Mouse (Mus musculus) CH12.LX (cell line): Measurements from ENCODE around the gene Chga. TPM values are rescaled to one million over a fixed set of nuclear protein-coding genes. Genes with fewer than 3 reads are reported as not detected.

Experiments used
- DNase-seq: peaks from one replicate; pipeline ENCODE4 v3.0.0-alpha.2; 2013; ENCODE audit errors: extremely low read depth
- H3K27ac ChIP-seq: 2 replicates; pipeline ENCODE4 v1.5.1; 2012; ENCODE audit warnings: low read depth, mild to moderate bottlenecking, control low read depth, moderate library complexity; ENCODE audit not compliant: insufficient read depth
- H3K27me3 ChIP-seq: replicated peaks from 2 replicates; pipeline ENCODE3; 2012; ENCODE audit warnings: inconsistent platforms
- H3K36me3 ChIP-seq, 2 experiments: replicated peaks in 1 of 2; 2 replicates each; pipeline versions ENCODE3 to v1.6.1; 2012; ENCODE audit warnings: inconsistent platforms in 1 of 2, low read length in 1 of 2, mild to moderate bottlenecking in 1 of 2, mixed read lengths in 1 of 2, moderate library complexity in 1 of 2; ENCODE audit not compliant: control insufficient read depth in 1 of 2, insufficient read depth in 1 of 2
- H3K4me1 ChIP-seq, 2 experiments: 2 replicates each; pipeline ENCODE4 v1.6.1; 2012; ENCODE audit warnings: inconsistent platforms in 1 of 2, moderate library complexity in 1 of 2; ENCODE audit not compliant: insufficient read depth in 2 of 2, control insufficient read depth in 1 of 2
- H3K4me2 ChIP-seq: 2 replicates; pipeline ENCODE4 v1.6.1; 2012; ENCODE audit warnings: low read depth, mild to moderate bottlenecking, control low read depth; ENCODE audit not compliant: poor library complexity, insufficient read depth, severe bottlenecking
- H3K4me3 ChIP-seq, 3 experiments: fragments of 150-350 bp in 1 of 3; sonication (generic) in 1 of 3; replicated peaks in 1 of 3; 2 replicates each; pipeline versions ENCODE3 to v1.5.1; 2011 to 2012; ENCODE audit warnings: low read depth in 2 of 3, low read length in 2 of 3, mild to moderate bottlenecking in 2 of 3, moderate library complexity in 2 of 3, control low read depth in 1 of 3, improper control_type of control experiment in 1 of 3, inconsistent platforms in 1 of 3, mixed read lengths in 1 of 3; ENCODE audit not compliant: poor library complexity in 1 of 3
- H3K79me2 ChIP-seq: replicated peaks from 2 replicates; pipeline ENCODE4 v1.6.1; 2012; ENCODE audit warnings: mild to moderate bottlenecking, moderate library complexity; ENCODE audit not compliant: control insufficient read depth, poor library complexity, insufficient read depth, severe bottlenecking; ENCODE audit errors: extremely low read depth
- H3K9ac ChIP-seq: 2 replicates; pipeline ENCODE4 v1.6.1; 2012; ENCODE audit warnings: low read depth, mild to moderate bottlenecking, control low read depth, moderate library complexity; ENCODE audit not compliant: insufficient read depth
- H3K9me3 ChIP-seq: replicated peaks from 2 replicates; pipeline ENCODE3; 2012; ENCODE audit warnings: low read length, inconsistent platforms, mixed read lengths
- BHLHE40 ChIP-seq: IDR thresholded peaks from 2 replicates; pipeline ENCODE4 v1.6.1; 2011; ENCODE audit warnings: mild to moderate bottlenecking, low read depth, low read length, improper control_type of control experiment
- CTCF ChIP-seq, 2 experiments: IDR thresholded peaks in 1 of 2; conservative IDR thresholded peaks in 1 of 2; 2 replicates each; pipeline ENCODE4 v1.5.1; 2011 to 2012; ENCODE audit warnings: low read depth in 2 of 2, low read length in 2 of 2, improper control_type of control experiment in 1 of 2, inconsistent platforms in 1 of 2, mild to moderate bottlenecking in 1 of 2, moderate library complexity in 1 of 2
- E2F4 ChIP-seq: IDR thresholded peaks from 2 replicates; pipeline ENCODE4 v1.6.1; 2011; ENCODE audit warnings: low read depth, low read length, improper control_type of control experiment; ENCODE audit not compliant: insufficient replicate concordance
- ELF1 ChIP-seq: IDR thresholded peaks from 2 replicates; pipeline ENCODE4 v1.6.1; 2014; ENCODE audit warnings: low read depth, mild to moderate bottlenecking, inconsistent platforms, low read length, improper control_type of control experiment
- EP300 ChIP-seq: IDR thresholded peaks from 2 replicates; pipeline ENCODE4 v1.6.1; 2011; ENCODE audit warnings: low read length, improper control_type of control experiment
- ETS1 ChIP-seq: conservative IDR thresholded peaks from 2 replicates; pipeline ENCODE4 v1.6.1; 2012; ENCODE audit warnings: low read depth, mild to moderate bottlenecking, inconsistent platforms, low read length, improper control_type of control experiment, moderate library complexity
- GABPA ChIP-seq: IDR thresholded peaks from 2 replicates; pipeline ENCODE4 v1.6.1; 2012; ENCODE audit warnings: low read depth, low read length, improper control_type of control experiment, inconsistent platforms; ENCODE audit not compliant: insufficient replicate concordance
- IRF4 ChIP-seq: IDR thresholded peaks from 2 replicates; pipeline ENCODE4 v1.6.1; 2014; ENCODE audit warnings: low read depth, mild to moderate bottlenecking, inconsistent platforms, low read length, improper control_type of control experiment
- JUN ChIP-seq: IDR thresholded peaks from 2 replicates; pipeline ENCODE4 v1.6.1; 2011; ENCODE audit warnings: low read depth, mild to moderate bottlenecking, low read length, improper control_type of control experiment, moderate library complexity; ENCODE audit not compliant: insufficient read depth
- JUND ChIP-seq: conservative IDR thresholded peaks from 2 replicates; pipeline ENCODE4 v1.6.1; 2011; ENCODE audit warnings: low read depth, low read length, improper control_type of control experiment
- KAT2A ChIP-seq: IDR thresholded peaks from 2 replicates; pipeline ENCODE4 v1.6.1; 2012; ENCODE audit warnings: low read length, improper control_type of control experiment, inconsistent platforms; ENCODE audit not compliant: insufficient replicate concordance
- MAFK ChIP-seq: IDR thresholded peaks from 2 replicates; pipeline ENCODE4 v1.6.1; 2011; ENCODE audit warnings: low read length, improper control_type of control experiment; ENCODE audit not compliant: insufficient replicate concordance
- MAX ChIP-seq: IDR thresholded peaks from 2 replicates; pipeline ENCODE4 v1.6.1; 2011; ENCODE audit warnings: low read length, improper control_type of control experiment
- MEF2A ChIP-seq: IDR thresholded peaks from 2 replicates; pipeline ENCODE4 v1.6.1; 2014; ENCODE audit warnings: low read depth, mild to moderate bottlenecking, inconsistent platforms, low read length, improper control_type of control experiment, borderline replicate concordance
- NELFE ChIP-seq: IDR thresholded peaks from 2 replicates; pipeline ENCODE4 v1.6.1; 2011; ENCODE audit warnings: low read depth, low read length, improper control_type of control experiment
- NRF1 ChIP-seq: IDR thresholded peaks from 2 replicates; pipeline ENCODE4 v1.6.1; 2014; ENCODE audit warnings: low read depth, mild to moderate bottlenecking, inconsistent platforms, low read length, improper control_type of control experiment, moderate library complexity
- PAX5 ChIP-seq: IDR thresholded peaks from 2 replicates; pipeline ENCODE4 v1.6.1; 2012; ENCODE audit warnings: low read length, inconsistent platforms, mixed read lengths
- POLR2A ChIP-seq: IDR thresholded peaks from 2 replicates; pipeline ENCODE4 v1.6.1; 2011; ENCODE audit warnings: low read depth, mild to moderate bottlenecking, improper control_type of control experiment, low read length
- POLR2AphosphoS2 ChIP-seq: IDR thresholded peaks from 2 replicates; pipeline ENCODE4 v1.6.1; 2011; ENCODE audit warnings: low read depth, low read length, improper control_type of control experiment
- RAD21 ChIP-seq: IDR thresholded peaks from 2 replicates; pipeline ENCODE4 v1.6.1; 2011; ENCODE audit warnings: low read depth, mild to moderate bottlenecking, low read length, improper control_type of control experiment, moderate library complexity
- RCOR1 ChIP-seq: conservative IDR thresholded peaks from 2 replicates; pipeline ENCODE4 v1.6.1; 2012; ENCODE audit warnings: low read depth, mild to moderate bottlenecking, inconsistent platforms, low read length, improper control_type of control experiment
- SIN3A ChIP-seq: IDR thresholded peaks from 2 replicates; pipeline ENCODE4 v1.6.1; 2012; ENCODE audit warnings: low read length, improper control_type of control experiment, inconsistent platforms
- TCF12 ChIP-seq: IDR thresholded peaks from 2 replicates; pipeline ENCODE4 v1.6.1; 2014; ENCODE audit warnings: low read depth, mild to moderate bottlenecking, inconsistent platforms, low read length, improper control_type of control experiment
- UBTF ChIP-seq: IDR thresholded peaks from 2 replicates; pipeline ENCODE4 v1.6.1; 2012; ENCODE audit warnings: low read depth, mild to moderate bottlenecking, inconsistent platforms, low read length, improper control_type of control experiment, moderate library complexity
- ZC3H11A ChIP-seq: IDR thresholded peaks from 2 replicates; pipeline ENCODE4 v1.6.1; 2012; ENCODE audit warnings: low read depth, mild to moderate bottlenecking, inconsistent platforms, low read length, improper control_type of control experiment
- ZKSCAN1 ChIP-seq: IDR thresholded peaks from 2 replicates; pipeline ENCODE4 v1.6.1; 2012; ENCODE audit warnings: low read depth, inconsistent platforms, low read length, improper control_type of control experiment, borderline replicate concordance
- ZMIZ1 ChIP-seq: IDR thresholded peaks from 2 replicates; pipeline ENCODE4 v1.6.1; 2012; ENCODE audit warnings: low read depth, mild to moderate bottlenecking, inconsistent platforms, low read length, improper control_type of control experiment
- dilution Hi-C: fragments of 300-500 bp; cut with MboI; formaldehyde crosslinking; loops from 2 replicates; pipeline ENCODE4 v1.14.3; 2020; ENCODE audit warnings: low sequenced_read_pairs; ENCODE audit not compliant: extremely low pct_unique_long_range_greater_than_20kb, extremely low pct_ligation_motif_present
- in situ Hi-C: fragments of 300-500 bp; cut with MboI; formaldehyde crosslinking; loops from 3 replicates; pipeline ENCODE4 v1.14.3; 2019; ENCODE audit warnings: low sequenced_read_pairs, low pct_ligation_motif_present, low pct_unique_long_range_greater_than_20kb, mixed read lengths
- polyA plus RNA-seq: library from polyadenylated mRNA; unstranded; fragments of >175 nt; gene quantifications from 2 replicates; pipeline ENCODE4 v1.2.1, GENCODE M21; 2012; ENCODE audit warnings: low read depth; ENCODE audit not compliant: insufficient read length
- total RNA-seq, 2 experiments: library from RNA; depleted of rRNA; stranded (reverse); fragments of 300-350 nt in 1 of 2; fragments of >200 nt in 1 of 2; gene quantifications; 2 replicates each; pipeline ENCODE4 v1.2.3; 2012 to 2014

Chga gene
- total and polyA plus RNA-seq, 3 experiments, result not detected

- no peak overlapping the region for H3K4me2 ChIP-seq
- H3K27me3 ChIP-seq, result peaks cover 11% of the 10 kb centered on the region
- H3K36me3 ChIP-seq, result no peaks in the 10 kb centered on the region
- in situ Hi-C loops, result no loop called here
- no peaks in the 10 kb centered on the region for H3K4me1 ChIP-seq
- no peak overlapping the region for H3K4me3 ChIP-seq
- no peaks in the 10 kb centered on the region for H3K9me3 ChIP-seq
- TF ChIP-seq ELF1 (no peak), ZKSCAN1 (no peak), E2F4 (no peak), ZC3H11A (no peak), ZMIZ1 (no peak), BHLHE40 (no peak), JUND (no peak), POLR2A (no peak), EP300 (no peak), RCOR1 (no peak), POLR2AphosphoS2 (no peak), MAX (no peak), TCF12 (no peak)
- no peaks in the 10 kb centered on the region for H3K79me2 ChIP-seq
- no peak overlapping the region for H3K9ac ChIP-seq
- dilution Hi-C loops, result no loop called here
- peak; percentile 74 for DNase-seq
- H3K27ac ChIP-seq, result no peak overlapping the region
Observed at GRCm38 (mm10) chr12:102550529-102550928, 4.2 kb upstream of the Chga start.

- Histone ChIP-seq H3K4me3 (no peak overlapping the region), H3K27me3 (peaks cover 11% of the 10 kb centered on the region), H3K79me2 (no peaks in the 10 kb centered on the region), H3K4me1 (no peaks in the 10 kb centered on the region), H3K27ac (no peak overlapping the region)
- in situ Hi-C loops, result no loop called here
- TF ChIP-seq ZC3H11A, result no peak
- no peak for TF ChIP-seq POLR2A
- TF ChIP-seq ETS1, result no peak
- TF ChIP-seq NRF1, result no peak
- no peak for TF ChIP-seq EP300
- no peak for TF ChIP-seq SIN3A
- TF ChIP-seq MAFK, result no peak
- TF ChIP-seq RAD21, result no peak
- no peak for TF ChIP-seq JUN
- TF ChIP-seq UBTF, result no peak
- no peak for TF ChIP-seq GABPA
- no peak for TF ChIP-seq IRF4
- TF ChIP-seq ELF1, result no peak
- no peak for TF ChIP-seq MEF2A
- no peak for TF ChIP-seq KAT2A
- no peak for TF ChIP-seq PAX5
- TF ChIP-seq ZMIZ1, result no peak
- no peak for TF ChIP-seq ZKSCAN1
- TF ChIP-seq NELFE, result no peak
- no peak for TF ChIP-seq CTCF (conservative IDR thresholded peaks at IDR 0.05 in 1 of 2, IDR thresholded peaks at IDR 0.05 in 1 of 2; ENCODE audit: low read depth in 2 of 2, low read length in 2 of 2)
- TF ChIP-seq, all 38 proteins: peak for 0
- H3K4me2 ChIP-seq, result no peak overlapping the region
- no peak overlapping the region for H3K9ac ChIP-seq
- no peaks in the 10 kb centered on the region for H3K9me3 ChIP-seq
- no peaks in the 10 kb centered on the region for H3K36me3 ChIP-seq
- no peak for DNase-seq
- dilution Hi-C loops, result no loop called here
Observed at GRCm38 (mm10) chr12:102551186-102551585, 3.6 kb upstream of the Chga start.
